Mouse (Mus musculus) thymus, postnatal 25 days (tissue): Measurements from ENCODE around the gene Slc4a10.

Experiments
- DNase-seq: peaks from one replicate; pipeline ENCODE4 v3.0.0; 2022

Slc4a10 gene

DNA sequence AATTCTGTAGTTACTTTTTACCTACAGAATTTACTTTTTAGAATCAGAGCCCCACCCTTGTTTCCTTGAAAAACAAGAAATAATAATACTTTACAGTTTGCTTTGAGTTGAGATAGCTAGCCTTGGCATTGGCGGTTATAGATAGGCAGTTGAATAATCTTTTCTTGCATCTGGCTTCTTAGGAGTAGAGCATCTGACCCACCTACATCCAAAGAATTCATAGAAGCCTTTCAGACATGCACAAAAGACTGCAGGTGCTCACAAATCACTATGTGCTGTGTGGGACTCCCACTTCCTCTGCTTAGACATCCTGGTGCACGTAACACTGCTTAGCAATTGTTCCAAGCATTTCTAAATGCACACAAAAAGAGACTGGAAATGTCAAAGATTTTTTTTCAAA is 238.8 kb downstream of the Slc4a10 start:
- DNase-seq, result no peak

DNA sequence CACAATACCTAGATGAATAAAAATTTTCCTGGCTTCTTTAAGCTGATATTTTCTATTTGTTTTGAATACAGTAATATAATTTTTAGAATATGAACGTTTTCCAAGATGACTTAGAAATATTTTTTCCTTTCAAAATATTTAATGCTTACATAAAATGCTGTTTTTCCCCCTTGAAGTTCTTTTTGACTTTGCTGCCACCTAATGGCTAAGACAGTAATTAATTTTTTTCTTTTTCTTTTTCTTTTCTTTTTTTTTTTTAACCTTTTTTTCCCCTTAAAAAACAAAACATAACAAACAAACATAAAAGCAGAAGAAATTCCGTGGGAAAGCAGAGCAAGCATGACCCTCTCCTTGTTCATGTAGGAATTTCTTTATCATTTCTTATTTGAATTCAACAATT is 239.6 kb downstream of the Slc4a10 start:
- no peak for DNase-seq

DNA sequence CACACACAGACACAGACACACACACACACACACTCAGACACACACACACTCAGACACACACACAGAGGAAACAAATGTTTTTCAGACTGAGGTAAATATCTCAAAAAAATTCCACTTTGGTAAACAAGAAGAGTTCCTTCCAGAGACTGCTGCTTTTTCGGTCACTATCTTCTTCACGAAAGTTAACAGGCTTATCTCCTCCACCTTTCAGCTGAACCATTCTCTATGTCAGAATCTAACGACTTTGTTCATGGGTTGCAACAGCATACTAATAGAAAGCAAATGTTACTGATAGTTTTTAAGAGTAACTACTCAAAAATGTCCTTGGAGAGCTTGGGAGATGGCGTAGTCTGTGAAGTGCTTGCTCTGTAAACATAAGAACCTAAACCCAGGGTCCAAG is 241.3 kb downstream of the Slc4a10 start:
- no peak for DNase-seq

DNA sequence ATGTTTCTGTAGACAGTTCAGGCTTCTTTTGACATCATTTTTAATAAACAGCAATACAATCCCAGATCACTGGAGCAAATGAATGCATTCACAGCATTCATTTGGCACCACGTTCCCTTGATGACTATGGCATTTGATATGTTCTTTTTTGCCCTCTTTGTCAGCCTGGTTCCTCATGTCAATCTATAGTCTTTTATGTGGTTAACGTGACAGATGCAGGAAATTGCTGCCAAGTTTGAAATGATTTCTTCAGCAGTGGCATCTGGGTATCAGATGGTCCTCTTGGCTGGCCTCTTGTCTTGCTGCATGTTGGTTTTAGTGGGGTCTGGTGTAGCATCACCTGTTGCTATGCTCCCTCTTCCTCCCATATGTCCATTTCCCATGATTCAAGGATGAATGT is 247.6 kb downstream of the Slc4a10 start:
- DNase-seq, result peak; percentile 28

DNA sequence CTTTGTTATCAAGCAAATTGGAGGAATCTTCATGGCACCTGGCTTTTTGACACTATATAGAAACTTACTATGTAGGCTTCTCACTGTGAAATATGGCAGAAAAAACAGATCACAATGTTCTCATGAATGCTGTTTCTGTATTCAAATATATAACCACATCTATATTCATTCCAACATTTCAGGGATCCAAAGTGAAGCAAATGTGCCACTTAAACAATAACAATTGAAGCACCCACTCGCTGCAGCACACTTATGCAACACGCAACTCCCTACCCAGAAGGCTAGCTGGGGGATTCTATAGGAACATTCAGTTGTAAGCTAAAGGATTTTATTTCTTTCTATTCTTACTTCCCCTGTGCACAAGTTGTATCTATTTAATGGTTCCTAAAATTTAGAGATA is 255.5 kb downstream of the Slc4a10 start:
- no peak for DNase-seq

DNA sequence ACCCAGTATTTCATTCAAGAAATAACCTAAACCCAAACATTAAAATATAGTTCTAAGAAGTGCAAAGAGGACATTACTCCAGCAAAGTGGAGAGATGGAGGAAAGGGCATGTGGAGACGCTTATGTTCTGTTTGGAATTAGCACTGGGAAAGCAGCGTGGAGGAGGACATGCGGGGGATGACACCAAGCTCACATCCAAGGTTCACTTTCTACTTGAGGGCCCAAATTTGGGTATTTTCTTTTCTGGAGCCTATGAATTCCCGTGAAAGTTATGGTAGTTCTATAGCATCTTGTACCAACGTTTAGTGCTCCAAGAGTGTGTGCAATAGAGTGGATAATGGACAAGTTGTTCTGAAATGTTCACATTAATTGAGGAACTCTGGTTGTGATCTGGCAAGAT is 260.7 kb downstream of the Slc4a10 start:
- no peak for DNase-seq

DNA sequence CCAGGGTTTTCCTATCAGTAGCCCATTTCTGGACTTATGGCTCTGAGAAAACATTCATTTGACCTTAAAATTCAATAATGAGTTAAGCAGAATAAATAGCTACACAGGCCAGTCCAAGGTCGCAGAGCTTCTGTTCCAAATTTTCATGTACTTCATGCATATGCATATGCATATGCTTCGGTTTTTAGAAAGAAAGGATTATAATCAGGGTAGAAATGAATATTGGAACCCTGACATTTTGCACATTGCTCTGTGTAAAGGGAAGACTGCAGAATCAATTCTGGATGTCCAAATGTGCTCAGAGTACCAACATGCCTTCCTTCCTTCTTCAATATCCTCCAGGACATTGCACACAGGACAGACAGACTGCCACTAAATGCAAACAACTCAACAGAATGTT is 261.2 kb downstream of the Slc4a10 start:
- no peak for DNase-seq

DNA sequence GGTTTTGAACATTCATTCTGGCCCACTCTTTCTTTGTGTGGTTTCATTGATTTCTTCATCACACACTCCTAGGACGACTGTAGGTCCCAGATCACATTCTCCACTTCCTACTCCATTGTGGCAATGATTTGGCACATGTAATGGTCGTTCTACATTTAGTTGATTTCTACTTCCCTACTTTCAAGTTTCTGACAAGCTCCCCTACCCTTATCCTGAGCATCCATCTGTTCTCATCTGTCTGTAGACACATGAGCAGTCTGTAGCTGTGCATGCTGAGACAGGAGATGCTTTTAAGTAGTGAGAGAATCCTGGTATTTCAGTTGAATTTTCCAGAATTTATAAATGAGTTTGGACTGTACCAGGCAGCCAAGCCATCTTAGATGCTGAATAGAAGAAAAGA is 270.7 kb downstream of the Slc4a10 start:
- no peak for DNase-seq

DNA sequence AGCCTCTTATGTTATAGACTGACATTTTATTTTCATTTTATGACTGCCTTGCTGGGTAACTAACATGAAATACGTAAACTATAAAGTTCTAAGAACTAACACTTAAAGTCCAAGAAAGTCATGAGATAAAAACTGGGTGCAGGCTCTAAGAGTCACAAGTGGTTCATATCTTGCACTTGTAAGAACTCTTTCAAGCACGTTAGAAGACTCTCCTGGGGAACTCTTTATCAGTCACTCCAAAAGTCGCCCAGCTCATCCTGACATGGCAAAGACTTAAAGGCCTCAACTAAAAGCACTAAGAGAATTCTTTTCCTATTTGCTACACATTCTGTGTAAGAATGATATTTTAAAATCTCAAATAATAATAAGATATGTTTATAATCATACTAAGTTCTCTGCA is 273.2 kb downstream of the Slc4a10 start:
- DNase-seq, result no peak

DNA sequence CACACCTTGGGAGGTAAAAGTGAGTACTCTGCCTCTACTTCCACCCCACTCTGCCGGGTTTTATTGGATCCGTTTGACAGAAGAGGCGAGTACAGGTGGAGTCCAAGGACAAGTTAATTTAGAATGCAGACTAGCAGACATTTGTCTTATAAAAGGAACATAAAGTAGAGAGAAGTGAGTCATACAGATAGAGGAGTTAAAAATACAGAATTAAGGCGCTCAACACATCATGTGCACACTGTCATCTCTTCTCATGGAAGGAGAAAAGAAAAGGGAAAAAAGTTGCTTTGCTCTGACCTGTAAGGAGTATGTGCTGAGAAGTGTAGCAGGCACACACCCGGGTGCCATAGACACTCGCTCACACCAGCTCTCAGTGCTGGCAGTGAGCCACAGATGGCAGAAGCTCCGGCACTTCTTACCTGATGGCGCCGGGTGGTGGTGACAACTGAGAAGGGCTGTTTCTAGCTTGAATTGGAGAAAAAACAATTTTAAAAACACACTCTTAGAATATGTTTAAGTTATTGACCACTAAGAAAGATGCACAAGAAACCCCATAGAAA is 276.9 kb downstream of the Slc4a10 start:
- DNase-seq, result no peak

DNA sequence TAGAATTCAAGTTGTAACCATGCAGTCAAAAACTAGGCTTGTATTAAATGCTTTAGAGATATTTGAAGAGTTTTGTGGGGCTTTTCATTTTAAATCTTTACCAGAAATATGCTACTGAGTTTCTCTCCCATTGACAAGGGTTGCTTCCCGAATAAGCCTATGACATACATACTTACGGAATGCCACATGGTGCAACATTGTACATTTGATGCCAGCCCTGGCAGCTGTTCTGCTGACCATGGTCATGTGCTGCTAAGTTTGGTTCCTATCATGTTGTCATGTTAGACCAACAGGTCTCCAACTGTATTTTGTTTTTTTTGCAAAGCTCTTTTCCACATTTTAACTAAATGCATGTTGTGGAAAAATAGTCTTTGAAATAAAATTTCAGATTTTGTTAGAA is 279.1 kb downstream of the Slc4a10 start:
- no peak for DNase-seq

DNA sequence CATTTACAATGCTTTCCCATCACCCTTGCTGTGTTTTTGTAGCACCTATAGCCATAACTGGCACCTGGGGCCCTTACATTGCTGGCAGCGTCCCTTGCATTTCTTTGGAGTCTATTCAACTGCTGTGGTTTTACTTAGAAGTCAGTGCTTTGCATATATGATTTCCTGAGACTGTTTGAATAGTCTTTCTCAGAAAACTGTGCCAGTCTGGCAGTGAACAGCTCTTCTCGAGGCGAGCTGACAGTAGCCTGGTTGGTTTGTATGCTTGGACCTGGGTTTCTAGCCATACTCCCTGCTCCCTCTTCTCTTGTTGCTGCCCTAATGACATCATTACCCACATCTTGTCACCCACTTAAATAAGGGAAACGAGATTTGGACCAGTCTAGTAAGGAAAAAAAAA is 285.7 kb downstream of the Slc4a10 start:
- peak; percentile 31 for DNase-seq

DNA sequence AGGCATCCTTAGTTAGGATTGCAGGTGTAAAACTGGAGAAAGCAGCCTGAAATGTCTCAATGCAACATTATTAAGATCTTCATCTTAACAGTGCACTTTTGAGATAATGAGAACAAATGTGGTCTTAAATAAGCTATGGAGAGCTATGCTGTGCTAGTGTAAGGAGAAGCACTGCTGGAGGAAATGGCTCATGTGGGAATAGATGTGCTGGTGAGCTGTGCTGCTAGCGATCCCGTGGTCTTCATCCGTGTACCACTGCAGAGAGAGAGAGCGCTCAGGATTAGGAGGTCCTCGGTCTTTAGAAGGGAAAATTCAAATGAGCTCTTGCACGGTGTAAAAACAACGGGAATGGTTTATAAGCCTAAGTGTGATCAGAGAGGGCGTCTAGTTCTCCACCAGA is 286.2 kb downstream of the Slc4a10 start:
- no peak for DNase-seq

DNA sequence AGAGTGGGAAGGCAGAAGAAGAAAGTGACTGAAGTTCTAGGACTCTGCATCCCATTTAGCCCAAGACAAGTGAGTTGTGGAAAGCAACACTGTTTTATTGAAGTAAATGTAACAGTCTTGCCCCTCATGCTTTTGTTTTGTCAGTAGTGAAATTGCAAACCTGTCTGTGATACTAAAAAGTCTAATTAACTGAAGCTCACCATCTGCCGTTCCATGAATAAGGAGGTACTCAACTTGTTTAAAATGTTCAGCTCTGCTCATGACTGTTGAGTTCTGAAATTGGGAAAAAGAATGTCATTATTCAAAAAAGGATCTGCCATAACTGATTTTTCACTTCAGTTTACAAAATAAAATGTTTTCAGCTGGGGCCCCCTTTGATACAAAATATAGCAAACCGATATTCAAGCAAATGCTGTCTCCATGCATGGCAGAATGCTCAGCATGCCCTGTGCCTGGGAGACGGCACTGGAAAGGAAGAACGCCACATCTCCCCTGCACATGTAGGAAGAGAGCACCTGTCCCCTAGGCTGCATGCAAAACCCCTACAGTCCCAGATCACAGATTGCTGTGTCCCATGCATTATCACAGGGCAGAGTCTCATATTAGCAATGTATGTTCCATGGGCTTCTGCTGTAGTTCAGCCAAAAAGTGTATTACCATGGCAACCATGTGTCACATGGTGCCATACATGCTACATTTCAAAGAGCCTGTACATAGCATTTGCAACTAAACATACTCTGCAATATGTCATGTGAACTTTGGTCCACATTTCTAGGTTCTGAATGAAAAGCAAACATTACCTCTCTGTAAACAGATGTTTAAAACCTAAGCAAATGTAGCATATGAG is 288.4 kb downstream of the Slc4a10 start:
- no peak for DNase-seq

DNA sequence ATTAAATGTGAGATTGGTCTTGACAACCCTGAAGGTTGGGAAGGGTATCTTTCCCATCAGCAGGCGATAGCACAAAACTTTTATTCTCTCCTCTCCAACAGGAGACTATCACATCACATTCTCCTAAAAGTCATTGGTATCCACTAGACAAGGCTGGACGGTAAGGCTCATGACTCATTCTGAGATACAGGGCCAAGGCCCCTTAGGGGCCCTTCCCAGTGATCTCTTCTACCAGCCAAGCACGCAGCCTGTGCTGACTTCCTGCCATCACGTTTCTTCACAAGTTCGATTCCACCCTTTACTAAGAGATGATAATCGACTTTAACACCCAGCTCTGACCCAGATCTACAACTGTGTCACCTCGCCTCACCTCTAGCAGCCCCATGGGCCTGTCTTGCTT is 290.8 kb downstream of the Slc4a10 start:
- DNase-seq, result no peak

DNA sequence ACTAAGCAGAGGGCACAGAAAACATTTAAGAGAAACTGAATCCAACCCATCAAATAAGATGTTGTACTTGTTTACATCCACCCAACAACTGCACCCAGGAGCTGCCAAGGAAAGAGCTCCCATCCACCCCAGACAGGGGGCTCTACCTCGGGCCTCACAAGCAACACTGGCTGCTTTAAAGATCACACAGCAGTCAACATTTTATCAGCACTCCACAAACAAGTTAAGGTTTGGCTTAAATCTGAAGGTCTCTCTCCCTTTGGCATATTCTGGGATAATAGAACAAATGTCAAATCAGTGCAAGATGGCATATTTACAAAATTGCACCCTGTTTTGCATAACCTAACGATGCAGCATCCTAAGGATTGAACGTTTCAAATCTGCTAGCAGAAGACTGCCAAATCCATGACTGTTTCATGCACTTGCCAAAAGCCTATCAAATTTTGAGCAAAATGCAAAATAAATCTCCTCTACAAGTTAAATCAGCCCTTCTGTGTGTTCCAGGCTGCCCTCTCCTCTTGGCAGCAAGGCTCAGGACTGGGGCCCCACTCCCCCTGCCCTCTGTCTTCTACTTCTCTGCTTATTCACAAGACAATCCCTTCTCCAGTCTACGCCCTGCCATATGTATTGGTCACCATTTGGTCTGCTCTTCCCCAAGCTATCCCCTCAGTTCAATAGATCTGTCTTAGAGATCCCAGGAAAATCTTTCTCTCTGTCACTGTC is 293.1 kb downstream of the Slc4a10 start:
- DNase-seq, result no peak

DNA sequence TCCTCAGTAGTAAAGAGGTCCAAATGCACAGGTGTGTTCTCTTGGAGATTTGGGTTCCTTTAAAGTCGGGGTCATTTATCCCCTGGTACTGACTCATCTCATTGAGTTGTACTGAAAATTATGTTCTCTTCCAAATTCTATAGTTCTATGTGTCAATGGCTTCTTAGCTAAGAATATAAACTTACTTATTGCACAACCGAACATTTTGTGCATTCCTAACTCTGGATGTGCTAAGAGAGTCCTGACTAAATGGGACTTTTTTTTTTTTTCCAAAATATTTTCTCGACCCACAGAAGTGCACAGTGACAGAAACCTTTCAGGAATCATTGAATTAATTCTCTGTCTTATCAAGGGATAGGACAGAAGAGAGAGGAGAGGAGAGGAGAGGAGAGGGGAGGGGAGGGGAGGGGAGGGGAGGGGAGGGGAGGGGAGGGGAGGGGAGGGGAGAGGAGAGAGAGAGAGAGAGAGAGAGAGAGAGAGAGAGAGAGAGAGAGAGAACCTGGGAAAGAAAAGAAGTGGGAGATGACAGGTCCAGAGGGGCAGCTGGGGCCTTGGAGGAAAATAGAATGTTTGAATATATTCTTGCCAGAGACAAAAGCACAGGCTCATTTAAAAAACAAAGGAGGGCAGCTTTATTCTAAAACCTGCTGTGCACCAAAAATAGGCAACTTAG is 294.9 kb downstream of the Slc4a10 start:
- DNase-seq, result no peak

DNA sequence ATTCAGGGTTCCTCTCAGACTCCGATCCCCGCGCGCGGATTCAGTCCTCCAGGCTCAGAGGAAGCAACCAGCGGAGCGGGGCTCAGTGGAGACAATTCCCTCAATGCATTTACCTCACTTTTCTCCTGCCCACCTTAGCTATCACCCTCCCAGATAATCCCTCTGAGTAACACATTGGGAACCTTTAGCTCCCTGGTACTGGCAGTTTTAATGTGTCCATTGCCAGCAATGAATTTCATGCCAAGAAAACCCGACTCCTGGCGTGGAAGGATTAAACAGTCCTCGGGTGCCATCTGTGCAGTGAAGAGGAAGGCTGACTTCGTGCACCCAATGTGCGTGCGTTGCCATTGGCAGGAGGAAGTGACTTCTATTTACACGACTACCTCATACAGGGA is 295.5 kb downstream of the Slc4a10 start:
- no peak for DNase-seq

DNA sequence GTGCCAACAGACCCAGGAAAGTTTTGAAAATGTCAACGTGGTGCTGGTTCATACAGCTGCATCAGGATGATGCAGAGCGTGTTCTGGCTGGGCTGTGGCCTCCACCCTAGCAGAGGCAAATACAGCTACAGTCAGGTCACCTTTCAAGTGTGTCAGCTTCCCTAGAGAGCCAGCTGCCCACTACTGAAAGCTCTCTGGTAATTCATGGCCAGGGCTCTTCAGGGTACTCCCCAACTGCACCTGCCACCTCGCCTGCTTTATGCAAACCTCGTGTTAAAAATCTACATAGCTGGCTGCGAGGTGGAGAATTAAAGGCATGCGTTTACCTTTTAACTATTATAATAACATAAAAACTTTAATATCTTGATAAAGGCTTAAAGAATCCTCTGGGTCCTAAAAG is 298.1 kb downstream of the Slc4a10 start:
- no peak for DNase-seq

DNA sequence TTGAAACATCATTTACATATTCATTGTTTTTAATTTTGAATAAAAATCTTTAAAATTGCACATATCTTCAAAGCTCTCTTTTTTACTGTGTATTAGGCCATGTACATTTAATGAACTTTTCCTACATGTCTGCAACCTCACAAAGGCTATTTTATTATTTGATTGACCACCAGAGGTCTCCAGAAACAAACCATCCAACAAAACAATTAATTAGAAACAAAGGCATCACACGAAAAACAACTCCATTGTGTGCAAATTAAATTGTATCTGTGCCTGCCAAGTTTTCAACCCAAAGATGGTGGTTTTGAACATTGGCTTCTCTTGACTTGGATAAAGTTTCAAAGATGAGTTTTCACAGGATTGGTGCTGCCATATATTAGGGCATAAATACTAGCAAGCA is 300.5 kb downstream of the Slc4a10 start:
- no peak for DNase-seq

DNA sequence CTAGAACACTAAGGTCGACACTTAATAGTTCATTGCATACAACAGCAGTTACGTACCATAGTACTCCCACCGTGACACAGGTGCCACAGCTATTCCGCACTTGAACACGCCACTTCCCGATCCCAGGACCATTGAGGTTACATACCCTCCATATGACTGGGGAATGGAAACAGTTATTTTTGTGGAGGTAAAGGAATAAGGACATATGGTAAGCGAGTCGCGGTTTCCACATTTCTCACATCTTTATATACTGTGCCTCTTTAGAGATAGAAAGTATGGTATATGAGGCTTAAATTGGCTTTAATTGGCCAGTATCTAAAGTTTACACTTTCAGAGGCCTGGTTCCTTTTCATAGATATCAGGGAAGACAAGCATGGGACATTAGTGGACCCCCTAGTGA is 301.5 kb downstream of the Slc4a10 start:
- DNase-seq, result no peak

DNA sequence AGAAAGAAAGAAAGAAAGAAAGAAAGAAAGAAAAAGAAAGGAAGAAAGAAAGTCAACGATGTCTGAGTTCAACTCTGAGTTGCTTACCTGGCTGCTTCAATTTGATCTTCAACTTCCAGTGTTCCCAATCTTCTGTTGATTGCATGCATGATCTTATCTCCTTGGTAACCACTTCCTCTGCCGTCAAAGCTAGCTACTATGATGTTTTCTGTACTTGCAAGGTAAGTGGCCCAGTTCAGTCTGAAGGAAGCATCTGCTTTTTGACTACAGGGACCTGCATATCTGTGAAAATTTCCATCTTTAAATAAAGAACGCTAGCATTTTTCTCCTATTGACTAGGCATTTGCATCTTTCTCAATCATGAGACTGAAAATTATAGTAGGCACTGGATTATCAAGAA is 305.8 kb downstream of the Slc4a10 start:
- DNase-seq, result peak; percentile 44

DNA sequence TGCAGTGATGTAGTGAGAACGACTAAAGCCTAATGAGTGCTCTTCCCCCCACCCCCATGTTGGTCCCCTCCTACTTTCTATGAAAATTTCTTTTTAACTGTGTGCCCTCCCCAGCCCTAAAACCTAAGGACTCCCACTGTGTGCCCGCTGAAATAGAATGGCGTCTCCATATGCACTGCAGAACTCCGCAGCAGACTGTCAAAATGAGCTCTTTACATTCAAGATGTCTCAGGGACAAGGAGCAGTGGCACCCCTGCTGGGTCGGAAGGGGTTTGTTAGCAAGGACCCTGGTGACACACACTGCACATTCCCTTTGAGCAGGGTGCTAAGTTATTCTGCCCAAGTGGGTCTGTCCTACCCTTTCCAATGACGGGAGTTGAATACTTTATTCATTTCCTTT is 309.5 kb downstream of the Slc4a10 start:
- DNase-seq, result no peak

DNA sequence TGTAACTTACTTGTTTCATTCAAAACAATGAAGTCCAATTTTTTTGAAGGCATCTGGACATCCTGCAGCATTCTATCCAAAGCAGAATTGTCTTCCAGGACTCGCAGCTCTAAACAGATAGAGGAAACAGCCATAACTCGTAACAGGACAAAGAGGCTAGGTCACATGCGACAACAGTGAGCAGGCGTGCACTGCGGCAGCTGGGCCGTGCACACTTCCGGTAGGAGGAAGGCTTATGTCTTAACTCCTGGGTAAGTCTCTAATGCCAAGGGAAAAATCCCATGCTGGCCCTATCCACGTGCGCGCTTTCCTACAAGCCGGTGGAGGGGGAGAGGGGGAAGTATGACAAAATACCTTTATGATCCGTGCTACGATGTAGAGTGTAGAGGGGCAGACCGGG is 310.3 kb downstream of the Slc4a10 start:
- DNase-seq, result no peak
